Mouse (Mus musculus) adrenal gland, adult 8-10 months (tissue): ENCODE data around the gene Pde4c. TPM values are rescaled to one million over a fixed set of nuclear protein-coding genes. Genes with fewer than 3 reads are reported as not detected.

Experiments used
- DNase-seq: peaks from one replicate; pipeline ENCODE4 v3.0.0; 2022
- total RNA-seq, 4 experiments: library from RNA; stranded (reverse); gene quantifications; 2 replicates each; pipeline ENCODE4 v1.2.4; 2022

Pde4c gene
- total RNA-seq = under 1 TPM; 0.26 to 0.86 (median 0.30) TPM

- DNase-seq = no peak
These were observed at the start of gene Pde4c for GRCm38 (mm10) chr8:70723486-70724210. Pde4c (plus strand) TSS chr8:70723720.

DNA sequence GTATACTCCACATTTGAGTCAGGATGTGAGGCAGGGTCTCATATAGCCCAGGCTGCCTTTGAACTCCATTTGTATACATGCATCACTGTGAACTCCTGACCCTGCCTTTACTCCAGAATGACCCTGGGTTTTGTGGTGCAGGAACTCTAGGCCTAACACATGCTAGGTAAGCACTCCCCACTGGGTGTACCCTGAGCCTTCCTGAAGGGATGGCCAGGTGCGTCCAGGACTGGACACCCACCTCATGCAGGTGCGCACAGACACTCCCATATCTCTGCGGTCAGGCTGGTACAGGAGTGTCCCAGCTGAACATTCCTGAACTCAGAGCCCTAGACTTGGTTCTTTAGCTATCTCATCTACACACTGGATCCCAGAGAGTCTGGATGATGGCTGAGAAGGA lies 49.4 kb upstream of the Pde4c start:
- DNase-seq = no peak

GRCm38 (mm10) chr8:70674716-70675115 lies 48.8 kb upstream of the Pde4c start:
- DNase-seq = no peak

DNA sequence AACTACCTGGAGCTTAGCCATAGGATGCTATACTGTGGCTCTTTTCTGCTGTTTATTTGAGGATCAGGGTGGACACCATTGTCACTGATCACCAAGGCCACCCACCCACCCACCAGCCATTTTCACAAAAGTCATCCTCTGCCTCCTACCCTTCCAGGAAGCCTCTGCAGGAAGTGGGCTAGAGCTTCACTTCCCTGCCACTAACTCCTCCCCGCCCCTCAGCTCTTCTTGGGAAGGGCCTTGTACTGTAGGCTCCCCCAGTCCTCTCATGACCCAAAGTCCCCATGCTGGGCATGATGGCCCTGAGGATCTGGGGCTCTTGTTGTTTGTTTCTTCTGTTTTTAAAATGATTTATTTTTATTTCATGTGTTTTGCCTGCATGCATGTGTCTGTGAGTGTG lies 48.2 kb upstream of the Pde4c start:
- no peak for DNase-seq

DNA sequence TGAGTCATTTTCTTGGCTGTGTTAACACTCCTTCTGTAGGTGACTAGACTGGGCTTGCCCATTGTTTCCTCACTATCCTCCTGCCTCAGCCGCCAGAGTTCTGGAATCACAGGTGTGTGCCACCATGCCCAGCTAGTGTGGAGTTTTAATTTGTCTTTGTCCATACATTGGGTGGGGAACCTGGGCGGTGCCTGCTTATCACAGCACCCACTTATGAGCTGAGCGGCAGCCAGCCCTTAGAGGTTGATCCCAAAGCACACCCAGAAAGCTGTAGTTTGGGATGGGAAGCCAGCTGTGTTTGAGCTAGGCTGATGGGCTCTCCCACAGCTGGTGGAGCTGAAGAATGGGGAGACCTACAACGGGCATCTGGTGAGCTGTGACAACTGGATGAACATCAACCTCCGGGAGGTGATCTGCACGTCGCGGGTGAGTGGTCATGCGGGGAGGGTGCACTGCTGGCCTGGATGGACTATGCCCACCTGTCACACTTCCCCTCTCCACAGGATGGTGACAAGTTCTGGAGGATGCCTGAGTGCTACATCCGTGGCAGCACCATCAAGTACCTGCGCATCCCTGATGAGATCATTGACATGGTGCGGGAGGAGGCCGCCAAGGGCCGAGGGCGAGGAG lies 46.0 kb upstream of the Pde4c start:
- no peak for DNase-seq

DNA sequence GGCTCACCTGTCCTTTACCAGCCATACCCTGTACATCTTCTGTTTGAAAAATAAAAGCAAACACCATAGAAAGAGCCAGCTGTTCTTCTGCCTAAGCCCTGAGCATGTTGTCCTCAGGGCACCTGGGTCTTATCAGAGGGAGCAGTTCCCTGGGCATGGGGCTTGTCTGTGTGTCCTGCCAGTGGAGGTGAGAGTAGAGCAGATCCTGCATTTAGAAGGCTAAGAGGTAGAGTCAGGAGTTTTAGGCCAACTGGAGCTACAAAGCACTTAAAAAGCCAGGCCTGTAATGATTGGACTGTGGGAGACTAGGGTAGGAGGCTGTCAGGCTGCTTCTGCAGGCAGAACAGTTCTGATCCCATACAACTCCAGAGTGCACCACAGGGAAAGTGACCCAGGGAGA lies 44.8 kb upstream of the Pde4c start:
- no peak for DNase-seq

GRCm38 (mm10) chr8:70679404-70679803 lies 44.1 kb upstream of the Pde4c start:
- DNase-seq = no peak

- no peak for DNase-seq
These were observed 43.5 kb upstream of the Pde4c start for GRCm38 (mm10) chr8:70680039-70680438.

GRCm38 (mm10) chr8:70681410-70681809 lies 42.1 kb upstream of the Pde4c start:
- DNase-seq = no peak

DNA sequence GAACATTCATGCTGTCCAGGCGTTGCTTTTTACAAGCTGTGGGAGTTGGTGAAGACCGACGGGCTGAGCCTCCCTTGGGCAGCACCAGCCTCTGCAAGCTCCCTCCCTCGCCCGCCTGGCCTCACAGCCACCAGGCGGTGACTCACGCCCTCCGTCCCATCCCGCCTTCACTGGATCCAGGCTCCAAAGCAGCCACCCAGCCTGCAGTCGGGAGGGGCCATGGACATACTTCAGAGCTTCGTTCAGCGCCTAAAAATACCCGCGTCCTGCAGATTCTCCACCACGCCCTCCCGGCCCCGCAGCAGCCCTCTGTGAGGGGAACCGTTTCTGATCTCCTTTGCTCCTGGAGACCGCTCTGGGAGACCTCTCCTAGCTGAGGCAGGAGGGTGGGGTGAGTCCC lies 41.3 kb upstream of the Pde4c start:
- DNase-seq = peak; percentile 87

GRCm38 (mm10) chr8:70682692-70683091 lies 40.8 kb upstream of the Pde4c start:
- no peak for DNase-seq

DNA sequence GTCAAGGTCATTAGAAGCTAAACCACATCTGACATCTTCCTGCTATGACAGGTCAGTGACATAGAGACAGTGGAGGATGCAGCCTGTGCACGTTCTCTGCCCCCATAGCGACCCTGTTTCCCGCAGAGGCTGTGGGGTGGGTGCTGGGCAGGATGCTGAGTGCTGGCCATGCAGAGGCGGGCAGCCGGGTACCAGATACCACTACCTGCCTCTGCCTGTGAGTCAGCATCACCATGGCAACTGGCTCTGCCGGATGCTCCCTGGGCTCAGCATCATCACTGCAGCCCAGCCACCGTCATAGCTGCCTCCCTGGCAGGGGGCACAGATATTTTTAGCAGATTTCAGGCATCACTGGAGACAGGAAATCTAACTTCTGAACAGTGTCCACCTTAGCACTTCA lies 39.2 kb upstream of the Pde4c start:
- no peak for DNase-seq

GRCm38 (mm10) chr8:70687576-70687975 lies 35.9 kb upstream of the Pde4c start:
- peak; percentile 91 for DNase-seq

DNA sequence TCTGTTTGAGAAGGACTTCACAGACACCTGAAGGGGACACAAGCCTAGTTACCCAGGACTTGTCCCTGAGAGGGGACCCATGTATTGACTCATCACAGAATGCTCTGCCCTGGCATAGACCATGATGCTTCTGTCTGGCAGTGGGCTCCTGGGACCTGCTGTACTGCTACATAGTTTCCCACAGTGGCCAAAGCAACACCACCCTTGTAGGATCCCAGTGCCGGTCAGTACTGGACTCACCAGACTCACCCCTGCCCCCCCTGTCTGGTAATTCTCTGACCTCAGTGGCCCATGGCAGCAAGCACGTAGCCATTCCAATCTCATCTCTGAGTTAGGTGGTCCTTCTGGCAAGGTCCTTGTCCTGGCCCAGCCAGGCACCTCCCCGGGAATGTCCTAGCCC lies 35.4 kb upstream of the Pde4c start:
- DNase-seq = no peak

GRCm38 (mm10) chr8:70689892-70690390 lies 33.6 kb upstream of the Pde4c start:
- no peak for DNase-seq

- no peak for DNase-seq
These were observed 32.3 kb upstream of the Pde4c start for GRCm38 (mm10) chr8:70691230-70691629.

GRCm38 (mm10) chr8:70691727-70692231 lies 31.7 kb upstream of the Pde4c start:
- no peak for DNase-seq

- no peak for DNase-seq
These were observed 29.9 kb upstream of the Pde4c start for GRCm38 (mm10) chr8:70693636-70694035.

- no peak for DNase-seq
These were observed 28.1 kb upstream of the Pde4c start for GRCm38 (mm10) chr8:70695318-70696018.

DNA sequence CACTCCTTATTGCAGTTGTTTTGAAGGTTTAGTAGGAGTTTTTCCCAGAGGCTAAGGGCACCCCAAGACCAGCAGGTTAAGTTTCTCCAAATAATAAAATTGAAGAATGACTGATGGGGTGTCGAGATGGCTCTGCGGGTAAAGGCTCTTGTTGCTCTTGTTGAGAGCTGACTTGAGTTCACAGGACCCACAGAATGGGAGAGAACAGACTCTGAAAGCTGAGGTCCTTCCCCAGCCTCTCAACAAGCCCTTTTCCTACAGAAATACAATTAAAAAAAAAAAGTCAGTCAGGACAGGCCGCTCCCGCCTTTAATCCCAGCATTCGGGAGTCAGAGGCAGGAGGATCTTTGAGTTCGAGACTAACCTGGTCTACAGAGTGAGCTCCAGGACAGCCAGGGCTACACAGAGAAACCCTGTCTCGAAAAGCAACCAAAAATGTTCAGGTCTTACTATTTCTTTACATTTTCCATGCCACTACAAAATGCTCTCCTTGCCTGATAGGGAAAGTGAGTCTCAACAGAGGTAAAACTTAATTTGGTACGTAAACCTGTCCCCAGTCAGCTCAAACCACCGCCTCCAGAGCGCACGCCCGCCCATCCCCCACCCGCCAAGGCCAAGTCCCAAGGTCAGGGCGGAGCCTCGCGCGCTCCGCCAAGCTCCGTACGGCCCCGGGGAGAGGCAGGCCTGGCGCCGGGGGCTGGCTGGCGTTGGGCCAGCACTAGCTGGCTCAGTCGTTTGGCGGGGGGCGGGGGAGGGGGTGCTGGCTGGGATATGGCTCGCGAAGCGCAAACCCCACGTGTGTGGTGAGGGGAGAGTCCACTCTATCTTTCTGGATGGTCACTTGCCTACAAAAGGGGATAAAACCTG lies 27.3 kb upstream of the Pde4c start:
- no peak for DNase-seq

GRCm38 (mm10) chr8:70696946-70697345 lies 26.6 kb upstream of the Pde4c start:
- no peak for DNase-seq
